Mouse (Mus musculus): ENCODE measurements around the gene Aph1a. TPM values are rescaled to one million over a fixed set of nuclear protein-coding genes. Genes with fewer than 3 reads are reported as not detected.

Aph1a gene
- polyA plus RNA-seq, 2 experiments: 35.8 to 116 TPM

- Histone ChIP-seq H3K4me3 (replicated peaks; ENCODE audit: low read length) (no peak overlapping the region), H3K9ac (ENCODE audit: low read depth, low read length, severe bottlenecking) (no peak overlapping the region), H3K4me2 (replicated peaks; ENCODE audit: low read depth, low read length, severe bottlenecking) (no peak overlapping the region), H3K36me3 (ENCODE audit: control insufficient read depth, insufficient read depth, low read length) (no peaks in the 10 kb centered on the region), H3K4me1 (ENCODE audit: control insufficient read depth, insufficient read depth, low read length) (0 out of 2 replicates have a peak, but pooled peaks cover 6% of the 10 kb centered on the region), H3K27me3 (ENCODE audit: control insufficient read depth, insufficient read depth, low read length) (no peaks in the 10 kb centered on the region), H3K27ac (replicated peaks; ENCODE audit: low read depth, low read length) (no peak overlapping the region), H3K9me3 (ENCODE audit: control insufficient read depth, low read length) (no peaks in the 10 kb centered on the region)
- DNase-seq (ENCODE audit: low spot score): no peak
- ATAC-seq (ENCODE audit: low FRiP score, low read depth): no peak
- WGBS: 91% methylated on average over 4 of the region's 4 CpGs
- TF ChIP-seq POLR2A (IDR thresholded peaks at IDR 0.05; ENCODE audit: borderline replicate concordance, extremely low read depth, insufficient read depth, insufficient read length): no peak
Observed at GRCm38 (mm10) chr3:95879063-95879462, 14.7 kb upstream of the Aph1a start.

- under 1% methylated on average over 66 of the region's 66 CpGs for WGBS
- no peaks in the 10 kb centered on the region for H3K9me3 ChIP-seq (ENCODE audit: control insufficient read depth, low read length)
- peak within 1 kb of the TSS; percentile 42 for H3K9ac ChIP-seq (ENCODE audit: low read depth, low read length, severe bottlenecking)
- peak within 1 kb of the TSS; percentile 48 for H3K4me3 ChIP-seq (replicated peaks; ENCODE audit: low read length)
- ATAC-seq (ENCODE audit: low FRiP score, low read depth) (peak; percentile 100), DNase-seq (ENCODE audit: low spot score) (peak; percentile 95)
- H3K27ac ChIP-seq (replicated peaks; ENCODE audit: low read depth, low read length): no peak within 1 kb of the TSS
- peak within 1 kb of the TSS; percentile 89 for H3K4me2 ChIP-seq (replicated peaks; ENCODE audit: low read depth, low read length, severe bottlenecking)
- H3K4me1 ChIP-seq (ENCODE audit: control insufficient read depth, insufficient read depth, low read length): 0 out of 2 replicates have a peak, but pooled peaks cover 6% of the 10 kb centered on the region
- TF ChIP-seq POLR2A (IDR thresholded peaks at IDR 0.05; ENCODE audit: borderline replicate concordance, extremely low read depth, insufficient read depth, insufficient read length): 0 out of 2 replicates have a peak, but pooled peaks have one; percentile 18
- no peaks in the 10 kb centered on the region for H3K27me3 ChIP-seq (ENCODE audit: control insufficient read depth, insufficient read depth, low read length)
- no peaks in the 10 kb centered on the region for H3K36me3 ChIP-seq (ENCODE audit: control insufficient read depth, insufficient read depth, low read length)
Observed at GRCm38 (mm10) chr3:95881979-95882815, 11.6 kb upstream of the Aph1a start, which contains the start of gene Ciart. Gene Ciart, minus strand, starts transcription at chr3:95882251.

- DNase-seq (ENCODE audit: low spot score) (peak; percentile 85), ATAC-seq (ENCODE audit: low FRiP score, low read depth) (no peak)
- Histone ChIP-seq H3K4me2 (replicated peaks; ENCODE audit: low read depth, low read length, severe bottlenecking) (peak overlapping the region; percentile 89), H3K9me3 (ENCODE audit: control insufficient read depth, low read length) (no peaks in the 10 kb centered on the region), H3K27ac (replicated peaks; ENCODE audit: low read depth, low read length) (no peak overlapping the region), H3K9ac (ENCODE audit: low read depth, low read length, severe bottlenecking) (peak overlapping the region; percentile 42), H3K36me3 (ENCODE audit: control insufficient read depth, insufficient read depth, low read length) (no peaks in the 10 kb centered on the region), H3K4me1 (ENCODE audit: control insufficient read depth, insufficient read depth, low read length) (0 out of 2 replicates have a peak, but pooled peaks cover 6% of the 10 kb centered on the region), H3K27me3 (ENCODE audit: control insufficient read depth, insufficient read depth, low read length) (no peaks in the 10 kb centered on the region), H3K4me3 (replicated peaks; ENCODE audit: low read length) (peak overlapping the region; percentile 48)
- no peak for TF ChIP-seq POLR2A (IDR thresholded peaks at IDR 0.05; ENCODE audit: borderline replicate concordance, extremely low read depth, insufficient read depth, insufficient read length)
- 3% methylated on average over 24 of the region's 24 CpGs for WGBS
Observed at GRCm38 (mm10) chr3:95882816-95883425, 10.8 kb upstream of the Aph1a start.

GRCm38 (mm10) chr3:95884400-95884799 lies 9.4 kb upstream of the Aph1a start:
- Histone ChIP-seq H3K4me1 (ENCODE audit: control insufficient read depth, insufficient read depth, low read length) (0 out of 2 replicates have a peak, but pooled peaks cover 6% of the 10 kb centered on the region), H3K27ac (replicated peaks; ENCODE audit: low read depth, low read length) (no peak overlapping the region), H3K9ac (ENCODE audit: low read depth, low read length, severe bottlenecking) (no peak overlapping the region), H3K9me3 (ENCODE audit: control insufficient read depth, low read length) (no peaks in the 10 kb centered on the region), H3K36me3 (ENCODE audit: control insufficient read depth, insufficient read depth, low read length) (no peaks in the 10 kb centered on the region), H3K27me3 (ENCODE audit: control insufficient read depth, insufficient read depth, low read length) (no peaks in the 10 kb centered on the region), H3K4me2 (replicated peaks; ENCODE audit: low read depth, low read length, severe bottlenecking) (no peak overlapping the region), H3K4me3 (replicated peaks; ENCODE audit: low read length) (no peak overlapping the region)
- DNase-seq (ENCODE audit: low spot score) (no peak), ATAC-seq (ENCODE audit: low FRiP score, low read depth) (no peak)
- no peak for TF ChIP-seq POLR2A (IDR thresholded peaks at IDR 0.05; ENCODE audit: borderline replicate concordance, extremely low read depth, insufficient read depth, insufficient read length)
- 60% methylated on average over 5 of the region's 5 CpGs for WGBS

GRCm38 (mm10) chr3:95887596-95887995 lies 6.2 kb upstream of the Aph1a start:
- Histone ChIP-seq H3K9ac (ENCODE audit: low read depth, low read length, severe bottlenecking) (no peak overlapping the region), H3K27me3 (ENCODE audit: control insufficient read depth, insufficient read depth, low read length) (no peaks in the 10 kb centered on the region), H3K4me2 (replicated peaks; ENCODE audit: low read depth, low read length, severe bottlenecking) (no peak overlapping the region), H3K4me1 (ENCODE audit: control insufficient read depth, insufficient read depth, low read length) (peaks cover 8% of the 10 kb centered on the region; the same call in 1 of the 2 replicates), H3K36me3 (ENCODE audit: control insufficient read depth, insufficient read depth, low read length) (no peaks in the 10 kb centered on the region), H3K27ac (replicated peaks; ENCODE audit: low read depth, low read length) (no peak overlapping the region), H3K9me3 (ENCODE audit: control insufficient read depth, low read length) (no peaks in the 10 kb centered on the region), H3K4me3 (replicated peaks; ENCODE audit: low read length) (no peak overlapping the region)
- no peak for DNase-seq (ENCODE audit: low spot score)
- WGBS: 82% methylated on average over 4 of the region's 4 CpGs
- no peak for ATAC-seq (ENCODE audit: low FRiP score, low read depth)
- TF ChIP-seq POLR2A (IDR thresholded peaks at IDR 0.05; ENCODE audit: borderline replicate concordance, extremely low read depth, insufficient read depth, insufficient read length): no peak
